Mouse (Mus musculus) liver, embryonic 11.5 days (tissue): ENCODE results near the gene Fmo3. TPM values are rescaled to one million over a fixed set of nuclear protein-coding genes. Genes with fewer than 3 reads are reported as not detected.

ENCODE experiments used
- ATAC-seq: fragments of 200-750 bp; cut with Nextera tagmentation; replicated peaks from 2 replicates; pipeline ENCODE4 v1.8.0; 2017; ENCODE audit warnings: moderate number of reproducible peaks, mild to moderate bottlenecking, moderate TSS enrichment, moderate library complexity; ENCODE audit not compliant: low FRiP score
- DNase-seq: peaks from one replicate; pipeline ENCODE4 v3.0.0-alpha.2; 2017; ENCODE audit warnings: low spot score
- H3K27ac ChIP-seq: fragments of 300-500 bp; sonication (generic); 2 replicates; pipeline ENCODE4 v1.5.1; 2014; ENCODE audit warnings: mild to moderate bottlenecking, low read depth, low read length, control low read depth
- H3K27me3 ChIP-seq: fragments of 300-500 bp; sonication (generic); replicated peaks from 2 replicates; pipeline ENCODE4 v1.6.1; 2014; ENCODE audit warnings: low read length, mixed read lengths; ENCODE audit not compliant: control insufficient read depth, insufficient read depth
- H3K36me3 ChIP-seq: fragments of 300-500 bp; sonication (generic); 2 replicates; pipeline ENCODE4 v1.6.1; 2014; ENCODE audit warnings: mild to moderate bottlenecking, low read length, moderate library complexity, mixed read lengths; ENCODE audit not compliant: control insufficient read depth, insufficient read depth
- H3K4me1 ChIP-seq: fragments of 300-500 bp; sonication (generic); replicated peaks from 2 replicates; pipeline ENCODE4 v1.6.1; 2014; ENCODE audit warnings: low read length, mixed read lengths; ENCODE audit not compliant: control insufficient read depth, insufficient read depth
- H3K4me2 ChIP-seq: fragments of 300-500 bp; sonication (generic); 2 replicates; pipeline ENCODE4 v1.6.1; 2014; ENCODE audit warnings: mild to moderate bottlenecking, control low read depth, moderate library complexity
- H3K4me3 ChIP-seq: fragments of 300-500 bp; sonication (generic); 2 replicates; pipeline ENCODE4 v1.5.1; 2014; ENCODE audit warnings: low read depth, low read length, control low read depth
- H3K9ac ChIP-seq: fragments of 300-500 bp; sonication (generic); 2 replicates; pipeline ENCODE4 v1.6.1; 2014; ENCODE audit warnings: low read depth, low read length, control low read depth
- H3K9me3 ChIP-seq: fragments of 300-500 bp; sonication (generic); 2 replicates; pipeline ENCODE4 v1.6.1; 2016; ENCODE audit warnings: low read length, inconsistent platforms, mixed read lengths; ENCODE audit not compliant: control insufficient read depth
- WGBS: fragments of 180-500 bp; shearing (Covaris S2); extraction: QIAGEN DNeasy Blood & Tissue Kit; methylation state at CpG from one replicate; pipeline ENCODE4 v1.1.7; 2014; 5-methylcytosine and 5-hydroxymethylcytosine counted together
- polyA plus RNA-seq: library from polyadenylated mRNA; unstranded; fragments of >200 nt; fragmentation: Nextera tagmentation; extraction: Ambion mirVana; gene quantifications from 2 replicates; pipeline ENCODE4 v1.2.1, GENCODE M21; 2014

Fmo3 gene
- polyA plus RNA-seq, 1 experiment from 2014 or later, result not detected

- no peak for DNase-seq
- WGBS, result 80% methylated on average over 4 of the region's 4 CpGs
- no peaks in the 10 kb centered on the region for H3K4me1 ChIP-seq
- H3K27me3 ChIP-seq, result no peaks in the 10 kb centered on the region
- H3K36me3 ChIP-seq, result no peaks in the 10 kb centered on the region
- H3K9ac ChIP-seq, result no peak overlapping the region
- ATAC-seq, result no peak
- no peak overlapping the region for H3K27ac ChIP-seq
- no peak overlapping the region for H3K4me3 ChIP-seq
- H3K4me2 ChIP-seq, result no peak overlapping the region
- no peaks in the 10 kb centered on the region for H3K9me3 ChIP-seq
Observed at GRCm38 (mm10) chr1:162914932-162915556, 69.3 kb downstream of the Fmo3 start.

- H3K9ac ChIP-seq, result no peak overlapping the region
- no peak overlapping the region for H3K27ac ChIP-seq
- no peak overlapping the region for H3K4me2 ChIP-seq
- H3K27me3 ChIP-seq, result no peaks in the 10 kb centered on the region
- no peak for DNase-seq
- H3K4me3 ChIP-seq, result no peak overlapping the region
- H3K9me3 ChIP-seq, result no peaks in the 10 kb centered on the region
- no peaks in the 10 kb centered on the region for H3K36me3 ChIP-seq
- no peaks in the 10 kb centered on the region for H3K4me1 ChIP-seq
- no peak for ATAC-seq
Observed at GRCm38 (mm10) chr1:162912085-162912484, 72.2 kb downstream of the Fmo3 start.

Other genes starting within 250 kb of the Fmo3 start
- 88.6 and 103 TPM in 2 replicates for gene Prrc2c, start 244.0 kb downstream of the Fmo3 start, polyA plus RNA-seq
- gene Fmo4, start 170.6 kb downstream of the Fmo3 start, polyA plus RNA-seq, result 0.34 and 0.58 TPM in 2 replicates
- gene Fmo1, start 117.9 kb downstream of the Fmo3 start, polyA plus RNA-seq, result 3.1 and 4.7 TPM in 2 replicates
- not detected in 2 replicates for gene Fmo2, start 85.8 kb downstream of the Fmo3 start, polyA plus RNA-seq
- gene Fmo6, start 47.0 kb downstream of the Fmo3 start, polyA plus RNA-seq, result not detected in 2 replicates
- gene Mroh9, start 101.1 kb upstream of the Fmo3 start, polyA plus RNA-seq, result not detected in 2 replicates